Mouse (Mus musculus) lung, embryonic 15.5 days (tissue): ENCODE data around the gene Gm3500. TPM values are rescaled to one million over a fixed set of nuclear protein-coding genes. Genes with fewer than 3 reads are reported as not detected.
"Not testable (repeated sequence)": the region's sequence is repeated elsewhere in the genome, so short reads cannot be mapped to it uniquely, and the experiment has no call there.

Experiments used
- ATAC-seq: fragments of 200-750 bp; cut with Nextera tagmentation; 2 replicates; pipeline ENCODE4 v1.8.0; 2017; ENCODE audit warnings: moderate number of reproducible peaks, borderline replicate concordance; ENCODE audit not compliant: low FRiP score, low TSS enrichment; ENCODE audit errors: extremely low read depth
- H3K27ac ChIP-seq: fragments of 300-500 bp; sonication (generic); 2 replicates; pipeline ENCODE4 v1.5.1; 2015; ENCODE audit warnings: moderate library complexity, mild to moderate bottlenecking, inconsistent platforms
- H3K27me3 ChIP-seq: fragments of 300-500 bp; sonication (generic); 2 replicates; pipeline ENCODE4 v1.6.1; 2015; ENCODE audit warnings: inconsistent platforms
- H3K36me3 ChIP-seq: fragments of 300-500 bp; sonication (generic); 2 replicates; pipeline ENCODE4 v1.6.1; 2015; ENCODE audit warnings: inconsistent platforms
- H3K4me1 ChIP-seq: fragments of 300-500 bp; sonication (generic); 2 replicates; pipeline ENCODE4 v1.6.1; 2015; ENCODE audit warnings: inconsistent platforms
- H3K4me2 ChIP-seq: fragments of 300-500 bp; sonication (generic); 2 replicates; pipeline ENCODE4 v1.6.1; 2015; ENCODE audit warnings: inconsistent platforms, mild to moderate bottlenecking, moderate library complexity
- H3K4me3 ChIP-seq: fragments of 300-500 bp; sonication (generic); 2 replicates; pipeline ENCODE4 v1.5.1; 2015; ENCODE audit warnings: mild to moderate bottlenecking, inconsistent platforms
- H3K9ac ChIP-seq: fragments of 300-500 bp; sonication (generic); 2 replicates; pipeline ENCODE4 v1.6.1; 2015; ENCODE audit warnings: inconsistent platforms
- H3K9me3 ChIP-seq: fragments of 300-500 bp; sonication (generic); 2 replicates; pipeline ENCODE4 v1.6.1; 2016; ENCODE audit warnings: inconsistent platforms
- WGBS: fragments of 180-500 bp; shearing (Covaris S2); methylation state at CpG from one replicate; pipeline ENCODE4 v1.1.7; 2015; 5-methylcytosine and 5-hydroxymethylcytosine counted together
- polyA plus RNA-seq: library from polyadenylated mRNA; unstranded; fragments of >200 nt; fragmentation: Nextera tagmentation; extraction: Ambion mirVana; gene quantifications from 2 replicates; pipeline ENCODE4 v1.2.1, GENCODE M21; 2015

Gene Gm3500
- 0.71 TPM in 1 of 2 replicates, not detected in the other for polyA plus RNA-seq

- H3K4me2 ChIP-seq, H3K36me3 ChIP-seq, H3K4me1 ChIP-seq, H3K9ac ChIP-seq, H3K27ac ChIP-seq, H3K9me3 ChIP-seq, H3K4me3 ChIP-seq, ATAC-seq, H3K27me3 ChIP-seq: not testable (repeated sequence)
- WGBS, result no CpG with 5 or more reads among the region's 37 CpGs
Measured at GRCm38 (mm10) chr14:5388949-5389348, at the start of gene Gm3500. TSS of gene Gm3500 (minus strand) at chr14:5389049.

GRCm38 (mm10) chr14:5334828-5335227, 54.0 kb downstream of the Gm3500 start, which contains the start of gene Gm3542:
TSS of gene Gm3542 (minus strand) at chr14:5334928.
- not testable (repeated sequence) for H3K27me3 ChIP-seq, H3K27ac ChIP-seq, H3K4me2 ChIP-seq, H3K36me3 ChIP-seq, H3K9me3 ChIP-seq, H3K4me3 ChIP-seq, H3K4me1 ChIP-seq, ATAC-seq, H3K9ac ChIP-seq
- WGBS, result no CpG with 5 or more reads among the region's 2 CpGs

Other genes starting within 250 kb of the Gm3500 start
- gene Gm3317, start 224.5 kb downstream of the Gm3500 start, polyA plus RNA-seq, result not detected in 2 replicates
- gene Gm8271, start 203.3 kb downstream of the Gm3500 start, polyA plus RNA-seq, result not detected in 2 replicates
- not detected in 2 replicates for gene Gm3526, start 128.5 kb downstream of the Gm3500 start, polyA plus RNA-seq
- not detected in 2 replicates for gene Gm3542, start 54.1 kb downstream of the Gm3500 start, polyA plus RNA-seq
- 0.39 and 0.50 TPM in 2 replicates for gene Gm3194, start 66.4 kb upstream of the Gm3500 start, polyA plus RNA-seq
- not detected in 2 replicates for gene Gm8246, start 88.8 kb upstream of the Gm3500 start, polyA plus RNA-seq
- gene Gm3187, start 95.2 kb upstream of the Gm3500 start, polyA plus RNA-seq, result not detected in 2 replicates
- 1.2 and 1.5 TPM in 2 replicates for gene Gm3488, start 112.6 kb upstream of the Gm3500 start, polyA plus RNA-seq
- 0.23 TPM in 1 of 2 replicates, not detected in the other for gene Gm3532, start 149.4 kb upstream of the Gm3500 start, polyA plus RNA-seq
- not detected in 2 replicates for gene Gm8265, start 244.0 kb upstream of the Gm3500 start, polyA plus RNA-seq